8 mouse cellular contexts compared by ENCODE assay signal in genomic region chr5:149514087-149514671, GRCm38 (mm10). TPM values are rescaled to one million over a fixed set of nuclear protein-coding genes. Genes with fewer than 3 reads are reported as not detected.
DNase-seq lines count a peak whose midpoint lies in the region; ATAC-seq lines count a peak whose summit lies in the region.

No protein-coding gene starts in this region.

- H3K27me3 ChIP-seq in forebrain, embryonic 14.5 days (replicated peaks; ENCODE audit: control insufficient read depth, insufficient read depth, low read length), result no peaks in the 10 kb centered on the region
- H3K27me3 ChIP-seq in midbrain, embryonic 13.5 days, result peaks cover 8% of the 10 kb centered on the region; the same call in 1 of the 2 replicates

- H3K4me2 ChIP-seq in forebrain, embryonic 14.5 days (ENCODE audit: low read length), result peak overlapping the region; percentile 23
- H3K4me2 ChIP-seq in midbrain, embryonic 13.5 days (replicated peaks), result peak overlapping the region; percentile 30

- peak overlapping the region; percentile 72 for H3K27ac ChIP-seq in forebrain, embryonic 14.5 days (ENCODE audit: low read depth, low read length)
- peak overlapping the region; percentile 79 for H3K27ac ChIP-seq in midbrain, embryonic 13.5 days

- peak; percentile 51 for ATAC-seq in forebrain, embryonic 14.5 days
- peak; percentile 79 for ATAC-seq in midbrain, embryonic 13.5 days

- under 1% methylated on average over 14 of the region's 14 CpGs for WGBS in forebrain, embryonic 14.5 days
- 12% methylated on average over 14 of the region's 14 CpGs for WGBS in midbrain, embryonic 13.5 days

- H3K9ac ChIP-seq in forebrain, embryonic 14.5 days (ENCODE audit: low read length), result no peak overlapping the region
- no peak overlapping the region; the same call in 1 of the 2 replicates for H3K9ac ChIP-seq in midbrain, embryonic 13.5 days (replicated peaks)

- peak; percentile 26 for DNase-seq in urinary bladder, postnatal 14 days (ENCODE audit: low spot score)
- DNase-seq in urinary bladder, adult 2 months (ENCODE audit: low spot score), result no peak
- DNase-seq in forebrain, embryonic 14.5 days (ENCODE audit: low spot score), result peak; percentile 93
- peak; percentile 34 to 38 for DNase-seq in heart, postnatal 36 days
- peak; percentile 61 to 70 for DNase-seq in kidney, postnatal 4 days
- no peak for DNase-seq in spleen, adult 12 weeks (ENCODE audit: low spot score)
- DNase-seq in urinary bladder, postnatal 10 days (ENCODE audit: low spot score), result no peak

- no peaks in the 10 kb centered on the region for H3K9me3 ChIP-seq in forebrain, embryonic 14.5 days (replicated peaks; ENCODE audit: control insufficient read depth, low read length)
- H3K9me3 ChIP-seq in midbrain, embryonic 13.5 days, result no peaks in the 10 kb centered on the region

- H3K36me3 ChIP-seq in forebrain, embryonic 14.5 days (ENCODE audit: control insufficient read depth, insufficient read depth, low read length), result no peaks in the 10 kb centered on the region
- H3K36me3 ChIP-seq in midbrain, embryonic 13.5 days, result no peaks in the 10 kb centered on the region

- H3K4me1 ChIP-seq in forebrain, embryonic 14.5 days (ENCODE audit: control insufficient read depth, insufficient read depth, low read length), result peaks cover 36% of the 10 kb centered on the region
- H3K4me1 ChIP-seq in midbrain, embryonic 13.5 days (replicated peaks), result peaks cover 30% of the 10 kb centered on the region

- no peak overlapping the region for H3K4me3 ChIP-seq in forebrain, embryonic 14.5 days (ENCODE audit: low read depth, low read length)
- H3K4me3 ChIP-seq in midbrain, embryonic 13.5 days (replicated peaks), result no peak overlapping the region

- intact Hi-C loops in heart, postnatal 36 days (cut with DNase I), result no loop called here

RNA-seq across cellular contexts. Expression of gene Wdr95, which starts 14.3 kb away (rescaled TPM):
- 0.06 and 0.12 TPM in 2 replicates for polyA plus RNA-seq in urinary bladder, adult 2 months (2012; rRNA removed)
- polyA plus RNA-seq in forebrain, embryonic 14.5 days (2014; fragmentation: Nextera tagmentation; extraction: Ambion mirVana), result 0.69 and 1.2 TPM in 2 replicates
- total RNA-seq in heart, postnatal 36 days (2021), result not detected
- polyA plus RNA-seq in midbrain, embryonic 13.5 days (2015; fragmentation: Nextera tagmentation; extraction: Ambion mirVana), result 0.11 TPM in 1 of 2 replicates, not detected in the other

Comparison
In these comparisons a context has a peak if more than half of its experiments do, and no peak if none do; other contexts are left out.
1. DNase-seq: peak in urinary bladder, postnatal 14 days (single experiment), forebrain, embryonic 14.5 days (single experiment), heart, postnatal 36 days (2 of 2) and kidney, postnatal 4 days (2 of 2); none in urinary bladder, adult 2 months (single experiment), spleen, adult 12 weeks (single experiment) and urinary bladder, postnatal 10 days (single experiment).